Mouse (Mus musculus): ENCODE data around the gene Atp6v0a1.

The Atp6v0a1 gene

DNA sequence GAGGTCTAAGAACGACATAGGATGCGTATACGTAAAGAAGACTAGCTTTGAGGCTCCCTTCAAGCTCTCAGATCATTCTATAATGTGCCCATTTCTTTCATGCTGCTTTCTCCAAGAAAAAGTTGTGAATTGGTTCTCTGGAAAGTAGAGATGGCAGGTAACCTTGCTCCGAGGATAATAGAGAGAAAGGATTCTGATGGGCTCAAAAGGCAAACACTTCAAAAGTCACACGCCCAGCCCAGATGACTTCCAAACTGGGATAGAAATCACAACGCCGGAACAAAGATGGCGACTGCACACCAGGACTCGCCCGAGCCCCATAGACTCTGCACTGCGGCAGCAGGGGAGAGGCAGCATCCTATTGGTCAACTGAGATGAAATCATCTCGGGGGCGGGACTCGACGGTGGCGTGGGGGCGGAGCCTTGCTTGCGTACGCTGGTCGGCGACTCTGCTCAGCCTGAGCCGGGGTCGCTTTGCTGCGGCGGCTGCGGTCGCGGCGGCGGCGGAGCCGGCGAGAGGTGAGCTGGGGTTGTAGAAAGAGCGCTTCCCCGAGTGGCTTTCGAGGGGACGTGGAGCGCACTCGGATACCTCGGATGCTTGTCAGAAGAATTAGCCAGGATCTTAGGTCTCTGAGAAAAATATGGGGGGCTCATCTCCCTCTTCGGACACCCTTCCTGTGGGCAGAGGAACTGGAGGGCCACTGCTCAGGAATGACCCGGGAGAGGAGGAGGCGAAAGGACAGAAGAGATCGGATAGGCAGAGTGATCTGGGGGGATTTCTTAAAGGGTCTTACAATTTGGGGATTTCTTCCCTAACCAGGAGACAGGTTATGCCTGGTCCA is at the start of gene Atp6v0a1:
Gene Atp6v0a1, plus strand, starts transcription at position 407 of the 842 bp plus-strand sequence.
- DNase-seq (ENCODE audit: low read depth, low spot score), result peak; percentile 91

DNA sequence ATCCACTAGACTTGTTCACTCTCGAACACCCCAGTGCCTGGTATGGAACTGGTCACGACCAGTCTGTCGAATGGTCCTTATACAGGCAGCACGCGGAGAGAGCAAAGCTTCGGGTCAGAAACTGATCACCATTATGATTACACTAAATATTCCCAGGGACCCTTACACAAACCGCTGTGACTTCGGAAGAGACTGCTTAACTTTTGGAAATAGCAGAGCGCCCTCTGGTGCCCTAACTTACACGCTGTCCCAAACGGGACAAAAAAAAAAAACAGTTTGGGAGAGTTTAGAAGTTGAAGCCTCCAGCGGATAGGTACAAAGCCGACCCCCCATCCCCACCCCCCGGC is 49.8 kb upstream of the Atp6v0a1 start:
- peak; percentile 45 for DNase-seq (ENCODE audit: low read depth, low spot score)

DNA sequence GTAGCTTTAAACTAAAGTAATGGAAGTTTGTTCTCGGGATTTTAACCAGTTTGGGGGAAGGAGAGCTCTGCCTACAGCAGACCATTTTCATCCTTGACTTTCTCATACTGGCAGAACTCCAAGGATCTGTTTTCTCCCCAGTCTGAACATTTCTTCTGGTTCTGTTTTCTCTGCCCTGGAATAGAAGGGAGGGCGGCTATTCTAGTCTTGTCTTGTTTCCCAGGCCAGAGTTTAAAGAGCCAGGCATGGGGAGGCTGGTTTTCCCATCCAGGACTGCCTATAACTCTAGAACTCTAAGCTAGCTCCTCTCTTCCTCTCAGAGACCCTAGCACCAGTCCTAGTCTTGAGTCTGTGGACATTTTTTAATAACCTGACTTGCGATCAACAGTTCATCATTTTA is 49.4 kb upstream of the Atp6v0a1 start:
- DNase-seq (ENCODE audit: low read depth, low spot score), result no peak

DNA sequence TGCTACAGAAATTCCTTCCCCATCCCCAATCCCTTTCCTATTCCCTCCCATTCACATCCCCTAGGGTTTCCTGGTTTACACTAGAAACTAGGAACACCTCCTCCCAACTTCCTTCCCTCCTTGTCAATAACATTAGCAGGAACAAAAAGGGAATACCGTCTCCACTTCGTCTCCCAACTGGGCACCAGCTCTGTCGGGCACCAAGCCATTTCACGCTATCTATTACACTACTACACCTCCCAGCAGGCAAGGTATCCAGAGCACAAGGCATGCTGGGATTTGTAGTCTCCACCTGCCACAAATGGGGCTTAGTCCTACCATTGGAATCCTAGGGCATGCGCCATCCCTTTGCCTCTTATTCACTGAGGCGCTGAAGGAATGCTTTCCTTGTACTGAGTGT is 48.7 kb upstream of the Atp6v0a1 start:
- DNase-seq (ENCODE audit: low read depth, low spot score), result no peak

DNA sequence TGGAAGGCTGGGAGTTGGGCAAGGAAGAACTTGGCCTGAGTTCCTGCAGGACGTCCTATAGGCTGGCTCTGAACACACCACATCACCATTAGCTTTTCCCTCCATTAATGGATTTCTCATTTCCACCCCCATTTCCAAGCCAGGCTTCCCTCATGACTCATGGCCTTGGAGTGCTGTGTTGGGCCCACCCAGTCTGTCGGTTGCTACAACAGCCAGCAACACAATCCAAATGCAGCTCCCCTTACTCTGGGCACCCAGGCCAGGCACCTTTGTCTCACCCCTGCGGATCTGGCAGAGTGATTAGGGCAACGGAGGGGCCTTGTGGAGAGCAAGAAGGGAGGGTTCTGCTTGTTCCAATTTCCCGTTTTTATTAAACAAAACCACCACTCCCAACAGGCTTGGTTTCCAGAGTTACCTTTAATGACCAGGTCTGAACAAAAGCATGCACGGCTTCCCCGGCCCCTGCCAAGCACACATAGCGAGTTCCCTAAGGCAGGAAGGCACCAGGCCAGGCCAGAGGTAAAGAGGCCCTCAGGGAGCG is 46.8 kb upstream of the Atp6v0a1 start:
- DNase-seq (ENCODE audit: low read depth, low spot score), result no peak

DNA sequence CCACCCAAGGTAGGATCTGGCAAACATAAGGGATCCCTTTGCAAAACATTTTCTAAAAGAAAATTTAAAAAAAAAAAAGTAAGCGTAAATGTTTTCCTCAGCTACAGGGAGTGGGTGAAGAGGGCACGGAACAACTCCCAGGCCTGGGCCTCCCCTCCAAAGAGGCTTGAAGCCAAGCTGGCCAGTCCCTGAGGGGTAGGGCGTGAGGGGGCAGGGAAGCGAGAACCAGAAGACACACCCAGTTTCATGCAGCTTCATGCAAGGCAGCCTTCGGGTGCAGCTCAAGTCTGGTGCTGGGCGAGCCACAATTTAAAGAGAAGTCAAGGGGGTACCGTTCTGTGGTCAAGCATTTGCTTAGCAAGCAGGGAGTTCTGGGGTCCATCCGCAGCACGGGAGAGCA is 45.6 kb upstream of the Atp6v0a1 start:
- DNase-seq (ENCODE audit: low read depth, low spot score), result no peak

DNA sequence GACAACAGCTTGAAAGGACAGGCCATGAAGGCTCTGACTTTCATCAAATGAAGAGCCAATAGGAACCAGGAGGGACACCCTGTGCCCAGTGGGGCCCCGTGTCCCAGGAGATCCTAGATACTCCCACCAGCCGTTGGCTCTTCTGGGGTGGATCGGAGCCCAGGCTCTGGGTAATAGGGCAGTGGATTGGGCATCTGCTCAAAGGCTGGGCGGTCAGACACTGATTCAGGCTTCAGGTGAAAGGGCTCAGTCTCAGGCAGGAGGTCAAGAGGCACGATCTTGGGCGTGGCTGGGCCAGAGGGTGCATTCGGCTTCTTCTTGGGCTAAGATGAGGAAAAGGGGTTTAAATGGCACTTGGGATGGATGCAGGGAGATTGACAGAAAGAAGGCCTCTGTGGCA is 45.1 kb upstream of the Atp6v0a1 start:
- DNase-seq (ENCODE audit: low read depth, low spot score), result no peak

DNA sequence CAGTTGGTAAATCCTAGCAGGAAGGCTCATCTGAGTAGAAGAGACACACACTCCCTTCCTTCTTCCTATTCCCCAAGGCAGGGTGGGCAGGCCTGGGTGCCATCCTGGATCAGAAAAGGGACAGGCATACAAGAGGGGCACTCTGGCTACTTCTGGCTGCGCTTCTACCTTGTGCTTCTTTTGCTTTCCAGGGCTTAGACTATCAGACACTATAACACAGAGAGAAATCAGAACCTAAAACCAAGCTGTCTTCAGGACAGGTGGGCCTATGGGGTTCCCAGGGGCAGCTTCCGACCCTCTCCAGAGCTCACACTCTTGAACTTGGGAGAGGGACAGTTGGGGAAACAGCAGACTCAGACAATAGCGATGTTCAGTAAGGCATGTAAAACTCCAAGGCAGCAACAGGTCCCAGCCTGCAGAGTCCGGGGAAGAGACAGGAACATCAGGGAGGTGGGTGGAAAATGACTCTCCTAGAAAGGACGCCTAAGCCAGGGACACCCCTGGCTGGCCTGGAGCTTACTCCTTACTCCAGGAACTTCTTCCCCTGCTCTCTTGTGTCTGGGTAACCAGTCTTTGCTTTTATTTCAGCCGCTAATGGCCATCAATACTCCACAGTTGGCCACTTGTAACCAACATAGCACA is 44.2 kb upstream of the Atp6v0a1 start:
- no peak for DNase-seq (ENCODE audit: low read depth, low spot score)

DNA sequence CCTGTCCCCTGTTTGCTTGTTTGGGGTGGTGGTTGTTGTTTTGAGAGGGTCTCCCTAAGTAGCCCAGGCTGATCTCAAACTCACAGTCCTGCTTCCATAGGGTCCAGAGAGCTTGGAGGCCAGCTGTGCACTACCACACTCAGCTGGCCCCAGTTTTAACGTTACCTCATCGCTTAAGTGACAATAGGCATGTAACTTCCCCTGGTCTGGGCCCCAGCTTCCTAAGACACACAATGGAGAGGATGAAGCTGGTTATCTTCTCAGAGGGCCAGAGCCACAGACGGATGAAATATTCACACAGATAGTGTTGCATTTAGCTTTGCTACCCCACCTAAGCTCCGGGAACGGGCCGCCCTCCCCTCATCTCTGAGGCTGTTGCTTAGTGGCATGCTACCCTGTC is 43.5 kb upstream of the Atp6v0a1 start:
- DNase-seq (ENCODE audit: low read depth, low spot score), result no peak

DNA sequence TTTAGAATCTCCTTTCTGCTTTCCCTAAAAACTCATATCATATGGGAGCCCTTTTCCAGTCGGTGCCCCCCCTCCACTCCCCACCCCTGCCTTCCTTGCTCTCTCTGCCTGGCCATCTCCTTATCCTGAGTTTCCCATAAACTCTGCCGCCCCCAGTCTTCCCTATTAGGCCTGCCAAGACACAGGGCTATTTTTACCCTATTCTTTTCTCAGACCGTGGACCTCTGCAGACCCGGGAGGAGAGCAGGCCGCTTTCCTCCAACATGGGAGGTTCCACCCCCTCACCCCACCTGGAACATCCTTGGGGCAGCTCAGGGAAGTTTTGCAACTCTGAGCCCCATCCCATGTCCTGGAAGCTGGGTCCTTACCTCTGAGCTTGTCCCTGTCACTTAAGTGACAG is 41.9 kb upstream of the Atp6v0a1 start:
- DNase-seq (ENCODE audit: low read depth, low spot score), result no peak

DNA sequence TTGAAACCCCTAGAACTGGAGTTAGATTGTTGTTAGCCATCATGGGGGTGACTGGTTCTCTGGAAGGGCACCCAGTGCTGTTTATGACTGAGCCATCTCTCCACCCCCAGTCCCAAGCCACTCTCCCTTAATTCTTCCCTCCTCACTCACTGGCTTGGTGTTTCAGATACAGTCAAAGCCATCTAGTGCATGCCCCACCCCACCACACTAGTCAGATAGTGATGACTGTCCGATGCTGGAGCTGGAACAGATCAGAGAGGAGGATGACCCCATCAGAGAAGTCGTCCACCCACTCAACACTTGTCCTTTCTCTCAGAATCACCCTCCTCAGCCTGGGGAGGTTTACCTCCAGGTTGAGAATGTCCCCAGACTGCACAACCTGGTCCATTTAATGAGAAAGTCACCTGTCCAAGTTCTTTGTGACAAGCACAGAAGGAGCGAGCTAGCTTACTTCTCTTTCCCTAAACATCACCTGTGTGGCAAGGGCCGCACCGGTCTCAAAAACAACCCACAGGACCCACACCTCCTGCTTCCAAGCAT is 41.3 kb upstream of the Atp6v0a1 start:
- no peak for DNase-seq (ENCODE audit: low read depth, low spot score)

DNA sequence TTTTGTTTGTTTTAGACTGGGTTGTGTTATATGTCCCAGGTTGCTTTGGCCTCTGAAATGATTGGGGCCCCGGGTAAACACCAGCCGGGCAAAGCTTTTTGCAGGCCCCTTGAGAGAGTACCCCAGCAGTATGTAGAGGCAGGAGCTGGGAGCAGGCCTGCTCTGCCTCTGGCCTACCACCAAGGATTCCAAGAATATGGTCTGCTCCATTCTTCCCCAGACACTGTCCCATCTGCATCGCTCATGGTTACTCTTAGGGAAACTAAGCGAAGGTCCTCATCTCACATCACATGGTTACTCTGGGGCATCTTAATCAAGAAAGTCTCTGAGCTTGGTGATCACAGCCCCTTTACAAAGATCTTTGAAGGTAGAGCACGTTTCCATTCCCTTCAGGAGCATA is 40.8 kb upstream of the Atp6v0a1 start:
- no peak for DNase-seq (ENCODE audit: low read depth, low spot score)

DNA sequence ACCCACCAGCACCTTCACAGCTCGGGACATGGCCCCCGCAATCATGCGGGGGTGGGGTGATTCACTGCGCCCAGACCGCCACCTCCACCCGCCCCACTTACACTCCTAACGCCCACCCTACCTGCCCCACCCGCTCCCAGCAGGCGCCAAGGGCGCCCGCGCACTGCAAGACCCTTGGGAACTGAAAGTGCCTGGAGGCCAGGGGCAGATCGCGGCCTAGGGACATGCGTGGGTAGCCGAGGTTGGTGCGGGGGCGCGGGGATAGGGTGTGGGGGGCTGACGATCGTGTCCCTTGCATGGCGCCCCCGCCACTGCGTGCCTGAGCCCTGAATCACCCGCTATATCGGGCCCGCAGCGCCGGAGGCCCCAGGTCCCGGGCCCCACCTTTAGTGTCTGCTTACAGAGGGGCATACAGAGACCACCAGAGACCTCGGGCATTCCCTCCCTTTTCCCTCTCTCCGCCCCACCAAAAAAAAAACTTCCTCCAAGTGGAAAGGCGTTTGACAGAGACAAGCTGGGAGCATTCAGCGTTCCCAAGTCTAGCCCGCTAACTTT is 40.0 kb upstream of the Atp6v0a1 start:
- no peak for DNase-seq (ENCODE audit: low read depth, low spot score)

DNA sequence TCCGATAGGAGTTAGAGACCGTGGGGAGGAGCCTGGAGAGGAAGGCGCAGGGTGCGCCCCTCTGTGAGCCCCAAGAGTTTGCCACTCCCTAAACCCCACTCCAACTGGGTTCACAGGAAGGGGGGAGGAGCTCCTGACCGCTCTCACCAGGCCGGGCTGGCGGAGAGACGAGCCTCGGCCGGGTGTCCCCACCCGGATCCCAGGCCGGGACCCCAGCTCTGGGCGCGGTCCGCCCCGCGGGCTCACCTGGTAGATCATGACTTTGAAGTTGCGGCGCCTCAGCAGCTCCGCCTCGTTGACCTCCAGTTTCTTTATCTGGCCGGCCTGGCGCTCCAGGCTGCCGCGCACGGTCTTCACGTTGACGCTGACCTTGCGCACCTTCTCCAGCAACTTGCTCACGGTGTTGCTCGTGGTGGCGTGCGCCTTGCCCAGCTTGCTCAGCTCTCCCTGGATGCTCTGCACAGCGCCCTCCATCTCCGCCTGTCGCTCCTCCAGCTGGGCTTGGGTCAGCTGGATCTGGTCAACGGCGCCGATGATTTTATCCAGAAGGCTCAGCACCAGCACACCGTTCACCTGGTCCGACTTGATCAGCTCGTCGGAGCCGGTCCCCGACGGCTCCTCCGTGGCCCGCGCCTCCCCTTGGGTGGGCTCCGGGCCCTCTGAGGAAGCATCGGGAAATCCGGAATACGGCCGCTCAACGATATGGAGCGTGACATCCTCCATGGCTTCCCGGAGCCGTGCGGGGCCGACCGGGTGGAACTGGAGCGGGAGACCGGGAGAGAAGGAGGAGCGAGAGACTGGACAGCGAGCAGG is 39.3 kb upstream of the Atp6v0a1 start:
- no peak for DNase-seq (ENCODE audit: low read depth, low spot score)

DNA sequence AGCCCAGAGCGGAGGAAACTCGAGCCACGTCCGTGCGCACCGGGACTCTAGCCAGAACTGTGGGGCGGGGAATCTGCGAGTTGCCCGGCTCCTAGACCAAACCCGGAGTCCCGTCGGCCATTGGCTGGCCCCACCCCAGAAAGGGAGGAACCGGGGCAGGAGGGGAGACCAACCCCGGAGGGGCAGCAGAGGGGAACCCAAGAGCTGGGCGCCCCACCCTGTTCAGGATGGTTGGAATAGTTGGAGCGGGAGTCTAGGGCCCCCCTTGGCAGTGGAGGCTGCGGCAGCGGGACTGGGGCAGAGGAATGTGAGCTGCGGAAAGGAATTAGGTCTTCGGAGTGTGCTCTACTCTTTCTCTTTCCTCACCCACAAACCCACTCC is 38.7 kb upstream of the Atp6v0a1 start, which contains the start of gene Cavin1:
Gene Cavin1, minus strand, starts transcription at position 331 of the 381 bp plus-strand sequence.
- no peak for DNase-seq (ENCODE audit: low read depth, low spot score)

DNA sequence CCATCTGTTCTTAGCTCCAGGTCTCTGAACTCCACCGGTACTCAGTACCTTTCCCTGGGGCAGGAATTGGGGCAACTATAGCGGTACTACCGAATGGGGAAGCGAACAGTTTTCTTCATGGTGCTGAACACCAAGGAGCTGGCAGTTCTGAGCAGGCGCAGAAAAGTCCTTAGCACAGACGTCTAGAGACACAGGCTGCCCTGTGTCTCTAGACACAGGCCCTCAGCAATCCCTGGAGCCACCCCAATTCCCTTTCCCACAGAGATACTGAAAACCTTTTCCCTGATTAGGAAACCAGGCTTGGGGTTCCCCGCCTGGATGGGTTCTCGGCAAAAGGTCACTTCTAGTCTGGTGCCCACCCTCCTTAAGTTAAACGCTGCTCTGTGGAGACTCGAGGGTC is 37.8 kb upstream of the Atp6v0a1 start:
- DNase-seq (ENCODE audit: low read depth, low spot score), result no peak

DNA sequence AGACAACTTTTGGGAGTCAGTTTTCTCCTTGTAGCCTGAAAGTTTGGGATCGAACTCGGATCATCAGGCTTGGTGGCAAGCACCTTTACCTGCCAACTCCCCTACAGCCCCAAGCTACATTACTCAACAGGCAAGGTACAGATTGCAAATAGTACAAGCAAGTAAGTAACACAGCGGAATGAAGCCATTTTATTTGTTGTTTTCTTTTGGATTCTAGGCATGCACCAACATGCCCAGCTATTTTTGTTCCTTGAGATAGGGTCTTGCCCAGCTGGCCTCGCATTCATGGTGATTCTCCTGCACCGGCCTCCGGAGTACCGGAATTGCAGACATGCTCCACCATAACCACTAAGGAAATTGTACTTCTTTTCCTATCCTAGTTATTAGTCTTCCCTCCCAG is 36.0 kb upstream of the Atp6v0a1 start:
- no peak for DNase-seq (ENCODE audit: low read depth, low spot score)

DNA sequence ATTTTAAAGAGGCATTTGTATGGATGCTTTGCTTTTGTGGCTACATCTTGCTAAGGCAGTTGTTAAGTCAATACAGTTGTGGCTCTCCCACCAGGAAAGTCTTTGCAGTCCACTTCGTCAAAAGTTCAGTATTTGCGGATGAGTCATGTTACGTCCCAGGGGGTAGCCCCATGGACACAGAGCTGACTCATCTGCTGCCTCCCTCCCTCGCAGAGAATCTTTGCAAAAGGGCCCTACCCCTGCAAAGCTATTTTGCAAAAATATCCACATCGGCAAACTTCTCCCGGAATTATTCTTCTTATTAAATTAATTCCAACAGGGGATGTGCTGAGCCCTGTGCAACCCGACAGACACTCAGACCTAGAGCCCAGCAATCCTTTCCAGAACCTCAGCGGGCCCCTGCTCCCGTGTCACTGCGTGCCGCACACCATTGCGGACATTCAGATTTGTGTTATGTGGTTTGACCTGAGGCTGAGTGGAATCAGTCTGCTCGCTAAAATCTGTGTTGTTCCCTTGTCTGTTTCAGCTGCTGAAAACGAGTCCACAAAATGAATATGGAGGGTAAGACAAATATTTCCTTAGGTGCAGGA is 34.8 kb upstream of the Atp6v0a1 start:
- no peak for DNase-seq (ENCODE audit: low read depth, low spot score)

DNA sequence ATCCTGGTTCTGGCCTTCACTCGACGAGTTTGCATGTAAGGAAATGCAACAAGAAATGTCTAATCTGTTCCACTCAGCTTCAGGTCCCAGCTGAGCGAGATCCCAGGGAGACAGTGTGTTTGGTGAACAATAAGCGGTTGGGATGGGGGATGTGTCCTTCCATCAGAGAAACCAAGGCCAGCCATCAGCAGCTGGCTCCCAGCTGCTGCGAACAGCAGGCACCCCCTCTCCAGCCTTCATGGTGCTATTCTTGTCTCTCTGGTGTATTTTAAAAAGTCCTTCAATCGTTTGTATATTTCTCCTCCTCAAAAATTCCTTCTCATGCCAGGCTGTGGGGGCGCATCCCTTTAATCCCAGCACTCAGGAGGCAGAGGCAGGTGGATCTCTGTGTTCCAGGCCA is 34.0 kb upstream of the Atp6v0a1 start:
- DNase-seq (ENCODE audit: low read depth, low spot score), result no peak

DNA sequence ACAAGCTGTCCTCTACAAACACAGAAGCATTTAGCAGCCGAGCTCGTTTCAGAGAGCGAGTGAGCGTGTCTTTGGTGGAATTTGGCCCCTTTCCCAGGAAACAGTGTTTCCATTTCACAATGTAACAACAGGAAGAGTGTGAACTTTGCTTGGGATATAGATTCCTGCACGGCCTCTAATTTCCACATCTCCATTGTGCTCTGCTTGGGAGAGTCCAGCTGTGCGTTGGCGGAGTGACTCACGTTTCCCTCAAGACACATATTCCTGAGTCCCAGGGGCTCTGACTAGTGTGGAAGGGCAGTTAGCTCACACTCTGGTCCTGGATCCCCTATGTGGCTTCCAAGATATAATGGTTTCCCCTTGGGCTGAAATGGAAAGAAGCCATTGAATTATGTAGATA is 29.4 kb upstream of the Atp6v0a1 start:
- DNase-seq (ENCODE audit: low read depth, low spot score), result no peak

DNA sequence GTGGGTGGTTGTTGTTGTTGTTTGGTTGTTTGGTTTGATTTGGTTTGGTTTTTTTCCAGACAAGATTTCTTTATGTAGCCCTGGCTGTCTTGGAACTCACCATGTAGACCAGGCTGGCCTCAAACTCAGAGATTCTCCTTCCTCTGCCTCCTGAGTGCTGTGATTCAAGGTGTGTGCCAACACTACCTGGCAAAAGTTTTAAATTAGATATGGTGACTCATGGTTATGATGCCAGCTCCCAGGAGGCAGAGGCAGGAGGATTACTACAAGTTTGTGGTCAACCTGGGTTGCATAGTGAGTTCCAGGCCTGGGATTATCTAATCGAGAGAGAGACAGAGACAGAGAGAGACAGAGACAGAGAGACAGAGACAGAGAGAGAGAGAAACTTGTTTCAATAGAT is 28.8 kb upstream of the Atp6v0a1 start:
- DNase-seq (ENCODE audit: low read depth, low spot score), result no peak

Measured in c-Kit-negative CD71-positive TER-119-positive erythroid progenitor cells, embryonic 14.5 days (primary cell).